Mouse (Mus musculus) gastrocnemius, adult 2 months (tissue): ENCODE results near the gene Plin5. TPM values are rescaled to one million over a fixed set of nuclear protein-coding genes. Genes with fewer than 3 reads are reported as not detected.

Experiments used
- DNase-seq: peaks from one replicate; pipeline ENCODE4 v3.0.0; 2022
- H3K27ac ChIP-seq: fragments of 200-600 bp; 2 replicates; pipeline ENCODE4 v1.8.1; 2022; ENCODE audit warnings: mild to moderate bottlenecking
- H3K4me3 ChIP-seq: fragments of 200-600 bp; 2 replicates; pipeline ENCODE4 v1.8.1; 2022; ENCODE audit warnings: mild to moderate bottlenecking, moderate library complexity
- CTCF ChIP-seq: fragments of 200-600 bp; IDR thresholded peaks from 2 replicates; pipeline ENCODE4 v1.8.1; 2022; ENCODE audit warnings: antibody characterized with exemption, mild to moderate bottlenecking, moderate library complexity
- intact Hi-C: fragments of 180-260 bp; cut with DNase I; formaldehyde crosslinking; loops from one replicate; pipeline ENCODE4 v1.15.1; 2025
- total RNA-seq, 2 experiments: library from RNA; stranded (reverse); gene quantifications; 2 replicates each; pipeline ENCODE4 v1.2.3; 2021

The Plin5 gene
- total RNA-seq, 2 experiments from 2014 or later, result 22.9 to 55.7 TPM

DNA sequence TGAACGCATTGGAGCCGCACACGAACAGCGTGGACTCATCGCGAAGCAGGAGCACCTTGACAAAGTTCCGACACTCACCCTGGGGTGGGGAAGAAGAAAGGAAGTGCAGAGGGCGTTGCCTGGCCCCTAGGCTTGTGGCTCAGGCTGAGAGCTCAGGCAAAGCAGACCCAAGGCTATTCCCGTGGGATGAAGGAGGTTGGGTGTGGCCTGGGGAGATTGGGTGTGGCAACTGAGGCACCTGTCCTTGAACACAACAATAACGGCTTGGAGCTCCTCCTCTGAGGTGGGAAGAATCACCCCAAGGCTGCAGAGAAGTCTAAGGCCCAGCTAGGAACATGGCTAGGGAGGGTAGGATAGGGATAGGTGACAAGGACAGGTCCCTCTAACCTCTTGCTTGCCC is 13.7 kb upstream of the Plin5 start:
- intact Hi-C loops, result loop anchor here (10.0 kb wide), 1 partner anchor 204 kb away; no protein-coding TSS in a partner anchor
- DNase-seq, result no peak
- H3K4me3 ChIP-seq, result no peak overlapping the region
- TF ChIP-seq CTCF, result no peak
- no peak overlapping the region for H3K27ac ChIP-seq

DNA sequence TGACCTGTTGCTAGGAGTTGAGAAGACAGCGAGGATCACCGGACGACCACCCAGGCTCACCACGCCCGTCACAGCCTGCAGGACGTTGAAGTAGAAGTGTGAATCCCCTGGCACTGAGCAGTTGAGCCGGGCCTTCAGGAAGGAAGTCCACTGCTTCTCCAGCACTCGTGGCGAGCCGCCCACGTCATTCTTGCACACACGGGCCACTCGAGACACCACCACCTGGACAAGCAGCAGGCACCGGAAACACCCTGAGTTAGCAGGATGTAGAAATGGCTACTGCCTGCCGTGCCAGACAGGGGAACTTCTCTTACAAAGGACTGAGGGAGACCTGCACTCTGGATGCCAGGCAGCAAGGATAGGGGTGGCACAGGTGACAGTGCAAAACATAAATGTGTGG is 10.8 kb upstream of the Plin5 start:
- Histone ChIP-seq H3K27ac (no peak overlapping the region), H3K4me3 (no peak overlapping the region)
- intact Hi-C loops, result no loop called here
- DNase-seq, result no peak
- no peak for TF ChIP-seq CTCF

DNA sequence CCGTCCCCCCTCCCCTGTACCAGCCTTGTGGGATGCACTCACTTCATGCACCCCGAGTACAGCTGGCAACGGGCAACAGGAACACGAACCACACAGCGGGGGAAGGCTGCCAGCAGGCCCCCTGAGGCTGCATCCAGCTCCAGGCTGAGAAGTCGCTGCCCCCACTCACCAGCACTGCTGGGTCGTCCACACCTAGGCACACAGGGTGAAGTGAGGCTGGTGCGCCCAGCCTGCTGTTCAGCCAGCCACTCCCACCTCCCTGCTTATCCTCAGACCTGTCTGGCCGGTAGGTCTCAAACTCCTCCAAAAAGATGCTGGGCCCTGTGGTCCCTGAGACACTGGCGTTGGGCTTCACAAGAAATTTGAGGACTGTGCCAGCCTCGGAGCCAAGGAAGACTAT is 8.8 kb upstream of the Plin5 start:
- Histone ChIP-seq H3K4me3 (no peak overlapping the region), H3K27ac (no peak overlapping the region)
- no peak for TF ChIP-seq CTCF
- DNase-seq, result no peak
- intact Hi-C loops, result no loop called here

DNA sequence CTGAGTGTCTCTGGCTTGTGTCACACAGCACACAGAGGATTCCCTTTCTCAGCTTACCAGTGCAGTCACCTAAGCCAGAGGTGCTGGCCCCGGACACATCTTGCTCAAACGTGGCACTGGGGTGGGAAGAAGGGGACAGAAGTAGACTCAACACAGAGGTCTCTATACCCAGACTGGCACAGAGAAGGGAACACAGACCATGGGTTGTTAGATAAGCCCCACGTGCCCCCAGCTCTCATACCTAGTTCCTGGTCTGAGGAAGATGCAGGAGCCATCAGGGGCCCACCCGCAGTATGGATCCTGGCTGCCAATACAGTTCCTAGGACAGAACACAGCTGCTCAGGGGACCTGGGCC is 7.9 kb upstream of the Plin5 start:
- DNase-seq, result no peak
- Histone ChIP-seq H3K4me3 (no peak overlapping the region), H3K27ac (no peak overlapping the region)
- no peak for TF ChIP-seq CTCF
- intact Hi-C loops, result no loop called here

DNA sequence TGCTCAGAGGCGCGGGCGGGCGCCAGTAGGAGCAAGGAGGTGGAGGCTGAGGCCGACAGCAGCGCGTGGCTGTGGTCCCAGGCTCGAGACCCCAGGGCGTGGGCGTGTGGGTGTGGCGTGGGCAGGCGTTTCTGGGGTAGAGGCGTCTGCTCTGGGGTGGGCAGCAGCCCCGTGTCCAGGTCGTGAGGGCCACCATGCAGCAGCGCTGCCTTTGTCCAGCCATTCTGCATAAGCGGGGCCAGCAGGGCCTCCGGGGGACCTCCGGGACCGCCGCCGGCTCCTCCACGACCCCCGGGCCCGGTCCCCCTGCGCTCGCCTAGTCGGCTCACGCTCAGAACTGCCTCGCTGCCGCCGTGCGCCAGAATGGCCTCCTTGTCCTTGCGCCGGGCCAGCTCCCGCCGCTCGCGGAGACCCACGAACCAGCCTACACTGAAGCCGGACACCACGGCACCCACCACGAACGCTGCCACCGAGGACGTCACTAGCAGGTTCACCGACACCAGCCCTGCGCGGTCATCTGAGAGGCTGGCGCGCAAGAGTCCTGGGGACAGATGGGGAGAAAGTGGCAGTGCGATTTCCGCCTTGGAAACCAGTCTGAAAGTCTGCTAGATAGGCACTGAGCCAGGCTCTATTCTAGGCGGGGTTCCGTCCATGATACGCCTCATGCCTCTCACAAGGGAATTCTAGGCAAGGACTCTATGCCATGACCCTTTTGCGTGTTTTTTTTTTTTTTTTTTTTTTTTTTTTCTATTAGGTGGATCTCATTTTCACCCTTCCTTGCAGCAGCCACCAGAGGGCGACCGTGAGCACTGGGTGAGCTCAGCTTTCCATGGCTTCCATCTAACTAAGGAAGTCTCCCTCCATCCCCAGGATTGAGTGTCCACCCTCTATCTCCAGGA is 7.2 kb upstream of the Plin5 start:
- H3K27ac ChIP-seq, result peak overlapping the region; percentile 56
- peak; percentile 81 for TF ChIP-seq CTCF
- DNase-seq, result peak; percentile 73
- intact Hi-C loops, result no loop called here
- peak overlapping the region; percentile 60 for H3K4me3 ChIP-seq

DNA sequence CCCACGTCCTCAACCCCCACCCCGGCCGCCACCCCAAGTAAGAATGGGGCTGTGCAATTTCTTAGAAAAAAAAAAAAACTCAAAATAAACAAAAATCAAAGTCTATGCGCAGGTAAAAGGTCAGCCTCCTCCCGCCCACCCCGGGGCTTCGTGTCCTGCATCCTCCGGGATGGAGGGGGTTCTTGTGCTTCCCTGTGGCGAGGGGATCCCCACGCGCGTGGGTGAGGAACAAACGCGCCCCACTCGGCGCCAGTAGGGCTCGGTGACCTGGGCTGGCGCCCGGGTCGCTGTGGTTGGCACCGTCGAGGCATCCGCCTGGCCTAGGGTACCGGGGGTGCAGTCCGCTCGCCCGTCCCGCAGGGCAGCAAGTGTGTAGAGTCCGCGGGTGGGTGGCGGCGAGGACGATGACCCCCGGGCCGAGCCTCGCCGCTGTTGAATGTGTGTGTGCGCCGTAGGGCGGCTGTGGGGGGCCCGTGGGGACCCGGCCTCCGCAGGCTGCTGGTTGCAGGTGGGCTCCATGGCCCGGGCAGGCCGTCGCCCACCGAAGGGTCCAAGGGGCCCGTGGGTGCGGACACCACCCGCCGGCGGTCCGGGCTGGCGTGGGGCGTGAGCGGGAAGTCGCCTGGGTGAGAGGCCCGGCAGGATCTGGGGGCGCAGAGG is 6.4 kb upstream of the Plin5 start:
- no peak for DNase-seq
- TF ChIP-seq CTCF, result no peak
- no peak overlapping the region for H3K27ac ChIP-seq
- no peak overlapping the region for H3K4me3 ChIP-seq
- intact Hi-C loops, result no loop called here

DNA sequence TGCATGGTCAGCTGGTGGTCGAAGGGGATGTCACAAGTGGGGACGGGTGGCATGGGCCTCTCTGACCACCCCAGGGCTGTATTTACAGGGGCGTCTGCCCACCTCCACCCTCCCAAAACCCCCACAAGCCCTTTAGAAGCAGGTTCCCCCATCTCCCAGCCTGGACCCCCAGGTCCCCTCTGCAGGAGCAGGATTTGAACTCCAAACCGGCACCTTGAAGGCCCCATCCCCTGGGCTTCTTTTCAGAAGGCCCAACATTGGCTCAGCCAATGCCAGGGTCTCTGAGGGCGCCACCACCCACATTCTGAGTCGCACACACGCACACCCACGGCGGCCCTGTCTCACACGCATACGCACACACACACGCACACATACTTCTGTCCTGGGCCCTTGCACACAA is 5.8 kb upstream of the Plin5 start:
- intact Hi-C loops, result no loop called here
- DNase-seq, result no peak
- TF ChIP-seq CTCF, result no peak
- no peak overlapping the region for H3K27ac ChIP-seq
- no peak overlapping the region for H3K4me3 ChIP-seq

DNA sequence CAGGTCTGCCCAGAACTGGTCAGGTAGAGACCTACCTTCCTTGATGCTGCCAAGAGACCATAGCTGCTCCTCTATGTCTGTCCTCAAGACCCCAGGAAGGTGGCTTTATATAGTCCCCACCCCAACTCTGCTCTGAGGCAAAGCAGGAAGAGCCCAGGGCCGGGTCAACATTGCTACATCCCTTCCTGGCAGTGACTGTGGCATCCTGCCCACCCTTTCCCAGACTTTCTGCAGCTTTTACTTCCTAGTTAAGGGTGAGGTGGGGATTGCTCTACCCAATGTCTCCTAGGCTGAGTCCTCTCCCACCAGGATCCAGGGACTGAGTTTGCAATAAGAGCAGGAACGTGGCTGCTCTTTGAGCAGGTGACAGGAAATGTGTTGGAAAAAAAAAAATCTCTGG is 4.4 kb upstream of the Plin5 start, which contains the start of gene Lrg1:
TSS of gene Lrg1 (minus strand) at position 176 of the 400 bp plus-strand sequence.
- intact Hi-C loops, result no loop called here
- DNase-seq, result no peak
- peak within 1 kb of the TSS; percentile 93 for H3K27ac ChIP-seq
- no peak for TF ChIP-seq CTCF
- H3K4me3 ChIP-seq, result peak within 1 kb of the TSS; percentile 74

DNA sequence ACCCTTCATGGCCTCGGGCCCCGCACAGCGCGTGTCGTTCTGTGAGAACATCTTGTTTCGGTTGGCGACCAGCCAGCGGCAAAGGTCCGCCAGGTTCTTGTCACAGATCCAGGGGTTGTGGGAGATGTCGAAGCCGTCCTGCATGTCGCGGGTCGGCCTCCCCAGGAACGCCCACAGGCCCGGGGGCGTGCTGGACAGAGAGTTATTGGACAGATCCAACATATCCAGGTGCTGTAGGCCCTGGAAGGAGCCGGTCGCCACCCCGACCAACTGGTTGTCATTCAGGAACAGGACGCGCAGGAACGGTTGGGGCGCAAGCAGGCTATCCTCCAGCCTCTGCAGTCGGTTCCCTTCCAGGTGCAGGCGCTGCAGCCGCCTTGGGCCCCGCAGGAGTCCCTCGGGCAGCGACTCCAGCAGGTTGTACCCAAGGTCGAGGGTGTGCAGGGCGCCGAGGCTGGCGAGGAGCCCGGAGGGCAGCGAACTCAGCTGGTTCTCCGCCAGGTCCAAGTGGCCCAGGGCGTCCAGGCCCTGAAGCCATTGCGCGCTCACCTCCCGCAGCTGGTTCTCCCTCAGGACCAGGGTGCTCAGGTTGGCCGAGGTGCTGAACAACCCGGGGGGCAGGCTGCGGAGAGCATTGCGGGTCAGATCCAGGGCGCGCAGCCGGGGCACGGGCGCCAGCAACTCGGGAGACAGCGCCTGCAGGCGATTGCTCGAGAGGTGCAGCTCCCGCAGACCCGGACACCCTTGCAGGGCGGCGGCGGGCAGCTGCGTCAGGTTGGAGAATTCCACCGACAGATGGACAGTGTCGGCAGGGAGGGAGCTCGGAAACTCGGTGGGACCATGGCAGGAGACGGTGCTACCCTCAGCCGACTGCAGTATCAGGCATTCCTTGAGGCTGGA is 2.8 kb upstream of the Plin5 start:
- peak; percentile 87 for DNase-seq
- peak overlapping the region; percentile 74 for H3K4me3 ChIP-seq
- intact Hi-C loops, result loop anchor here (10.0 kb wide), 1 partner anchor 485 kb away; the partner anchor contains the start of gene 2410015M20Rik
- TF ChIP-seq CTCF, result no peak
- peak overlapping the region; percentile 93 for H3K27ac ChIP-seq

DNA sequence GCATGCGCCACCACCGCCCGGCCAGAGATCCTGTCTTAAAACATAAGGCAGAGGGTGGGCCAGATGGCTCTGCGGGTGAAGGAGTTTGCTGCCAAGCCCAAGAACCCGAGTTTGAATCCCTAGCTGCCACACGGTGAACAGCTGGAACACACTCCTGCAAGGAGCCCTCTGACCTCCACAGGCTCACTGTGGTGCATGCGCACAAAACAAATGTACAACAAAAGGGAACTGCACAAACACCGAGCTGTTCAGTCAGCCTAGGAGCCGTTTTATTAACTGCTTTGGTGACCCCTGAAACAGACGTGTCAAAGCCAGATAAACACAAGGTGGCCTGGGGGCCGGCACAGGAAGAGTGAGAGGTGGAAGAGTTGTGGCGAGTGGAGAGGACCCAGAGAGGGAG is 2.0 kb upstream of the Plin5 start:
- TF ChIP-seq CTCF, result no peak
- DNase-seq, result peak; percentile 38
- H3K27ac ChIP-seq, result peak overlapping the region; percentile 93
- intact Hi-C loops, result loop anchor here (10.0 kb wide), 1 partner anchor 485 kb away; the partner anchor contains the start of gene 2410015M20Rik
- peak overlapping the region; percentile 74 for H3K4me3 ChIP-seq

DNA sequence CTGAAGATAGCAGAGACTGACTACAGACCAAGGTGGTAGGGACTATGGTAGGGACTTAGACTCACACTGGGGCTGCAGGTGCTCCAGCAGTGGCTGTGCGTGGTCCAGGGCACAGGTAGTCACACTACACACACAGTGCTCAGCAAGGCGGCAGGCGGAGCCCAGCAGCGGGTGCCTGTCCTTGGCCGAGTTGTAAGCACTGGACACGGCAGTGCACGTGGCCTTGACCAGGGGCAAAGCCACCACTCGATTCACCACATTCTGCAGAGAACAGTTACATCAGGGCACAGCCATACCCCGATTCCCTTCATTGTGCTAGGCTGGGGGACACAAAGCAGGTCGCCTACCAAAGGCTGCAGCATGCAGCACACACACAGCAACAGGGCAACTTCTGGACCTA is 1.2 kb downstream of the Plin5 start:
- Histone ChIP-seq H3K4me3 (peak overlapping the region; percentile 73), H3K27ac (peak overlapping the region; percentile 87)
- TF ChIP-seq CTCF, result no peak
- intact Hi-C loops, result loop anchor here (10.0 kb wide), 1 partner anchor 489 kb away; the partner anchor contains the start of gene 2410015M20Rik
- no peak for DNase-seq

DNA sequence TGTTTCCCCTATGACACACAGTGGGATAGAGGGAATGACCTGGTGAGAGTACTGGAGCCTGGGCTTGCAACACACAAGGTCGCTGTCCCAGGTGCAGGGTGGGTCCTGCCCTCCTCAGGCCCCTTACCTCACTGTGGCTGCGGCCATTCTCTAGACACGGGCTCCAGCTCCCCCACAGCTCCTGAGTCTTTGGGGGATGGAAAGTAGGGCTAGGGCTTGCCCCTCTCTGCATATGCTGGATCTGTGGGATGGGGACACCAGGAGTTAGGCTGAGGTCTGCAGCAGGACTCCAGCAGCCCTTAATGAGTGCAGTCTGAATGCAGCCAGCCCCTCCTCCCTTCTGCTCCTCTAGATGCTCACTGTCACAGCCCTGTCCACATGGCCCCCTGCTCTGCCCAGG is 4.7 kb downstream of the Plin5 start:
- H3K4me3 ChIP-seq, result no peak overlapping the region
- intact Hi-C loops, result loop anchor here (10.0 kb wide), 1 partner anchor 492 kb away; the partner anchor contains the start of gene 2410015M20Rik
- DNase-seq, result no peak
- no peak for TF ChIP-seq CTCF
- H3K27ac ChIP-seq, result no peak overlapping the region
